Mouse (Mus musculus): ENCODE measurements around the gene Atrip. TPM values are rescaled to one million over a fixed set of nuclear protein-coding genes. Genes with fewer than 3 reads are reported as not detected.

Atrip gene
- total RNA-seq, 2 experiments from 2014 or later: 24.4 to 29.0 TPM

DNA sequence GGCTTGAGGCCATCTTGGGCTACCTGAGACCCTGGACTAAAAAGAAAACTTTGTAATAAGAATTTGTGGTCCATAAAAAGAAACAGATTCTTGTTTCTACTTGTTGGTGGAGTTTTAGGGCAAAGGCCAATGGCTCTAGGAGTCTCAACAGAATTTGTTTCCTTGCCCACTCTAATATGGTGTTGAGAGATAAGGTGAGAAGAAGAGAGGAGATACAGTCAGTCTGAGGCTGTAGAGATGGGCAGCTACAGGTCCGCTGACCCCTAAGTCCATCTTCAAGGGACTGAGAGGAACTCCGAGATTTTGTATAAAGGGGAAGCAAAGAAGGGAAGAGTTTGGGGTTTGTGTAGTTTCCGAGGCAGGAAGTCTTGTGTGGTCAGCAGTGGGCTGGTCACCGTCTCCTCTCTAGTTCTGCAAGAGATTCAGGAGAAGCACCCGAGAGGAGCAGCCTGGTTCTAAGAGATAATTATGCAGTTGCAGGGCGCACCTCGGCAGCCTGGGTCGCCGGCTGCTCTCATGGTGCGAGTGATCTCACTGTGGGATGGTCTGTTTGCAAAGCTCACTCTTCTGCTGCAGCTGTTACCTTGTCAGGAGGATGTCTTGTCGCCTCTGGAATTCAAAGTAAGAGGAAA, 56.8 kb downstream of the Atrip start:
- intact Hi-C loops (cut with DNase I): no loop called here
- no peak for DNase-seq (ENCODE audit: extremely low spot score in 1 of 2, low spot score in 2 of 2)

- intact Hi-C loops (cut with DNase I): no loop called here
- DNase-seq (ENCODE audit: extremely low spot score in 1 of 2, low spot score in 2 of 2): no peak
These were observed 58.5 kb downstream of the Atrip start for GRCm38 (mm10) chr9:109015397-109015796.

DNA sequence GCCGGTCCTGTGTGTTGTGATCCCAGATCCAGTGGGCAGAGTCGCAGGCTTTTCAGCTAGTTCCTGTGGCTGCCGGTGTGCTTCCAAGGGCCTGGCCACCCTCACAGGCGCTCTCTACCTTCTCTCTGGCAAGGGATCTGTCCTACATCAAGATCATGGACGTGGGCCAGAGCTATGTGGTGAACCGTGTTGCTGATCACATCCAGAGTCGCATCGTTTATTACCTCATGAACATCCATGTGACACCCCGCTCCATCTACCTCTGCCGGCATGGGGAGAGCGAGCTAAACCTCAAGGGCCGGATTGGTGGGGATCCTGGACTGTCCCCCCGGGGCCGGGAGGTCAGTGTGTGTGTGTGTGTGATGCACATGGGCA, 63.6 kb downstream of the Atrip start:
- intact Hi-C loops (cut with DNase I): no loop called here

GRCm38 (mm10) chr9:109009636-109010315, 64.1 kb downstream of the Atrip start:
- DNase-seq (ENCODE audit: extremely low spot score in 1 of 2, low spot score in 2 of 2): peak in 1 of 2 experiments; percentile 63
- intact Hi-C loops (cut with DNase I): no loop called here

More for the DNA sequence above, 63.6 kb downstream of the Atrip start:
- DNase-seq (ENCODE audit: extremely low spot score in 1 of 2, low spot score in 2 of 2): no peak

DNA sequence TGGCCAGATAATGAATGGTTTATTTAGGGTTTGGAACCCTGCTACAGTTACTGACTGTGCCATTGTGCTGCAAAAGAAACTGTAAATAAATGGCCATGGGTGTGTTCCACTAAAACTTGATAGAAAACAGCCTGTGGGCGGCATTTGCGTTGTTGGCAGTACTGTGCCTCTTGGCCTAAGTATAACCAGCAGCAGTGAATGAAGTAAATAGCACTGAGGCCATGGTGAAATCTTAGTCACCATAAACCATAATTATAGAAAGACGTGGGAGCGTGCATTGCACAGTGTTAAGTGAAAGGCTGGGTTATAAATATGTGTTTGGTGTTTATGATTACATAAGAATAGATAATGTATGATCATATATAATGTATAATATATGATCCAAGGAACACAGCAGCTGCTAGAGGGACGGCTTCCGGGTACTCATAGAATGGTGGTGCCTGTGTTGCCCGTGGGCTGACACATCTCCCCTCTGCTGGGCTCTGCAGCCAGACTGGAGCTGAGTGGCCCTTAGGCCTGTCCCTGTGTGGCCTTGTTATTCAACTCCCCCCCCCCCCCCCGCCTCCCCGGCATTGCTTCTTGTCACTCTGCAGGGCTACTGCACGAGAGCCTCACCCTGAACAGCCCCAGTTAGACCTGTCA, 64.8 kb downstream of the Atrip start:
- intact Hi-C loops (cut with DNase I): no loop called here
- no peak for DNase-seq (ENCODE audit: extremely low spot score in 1 of 2, low spot score in 2 of 2)

DNA sequence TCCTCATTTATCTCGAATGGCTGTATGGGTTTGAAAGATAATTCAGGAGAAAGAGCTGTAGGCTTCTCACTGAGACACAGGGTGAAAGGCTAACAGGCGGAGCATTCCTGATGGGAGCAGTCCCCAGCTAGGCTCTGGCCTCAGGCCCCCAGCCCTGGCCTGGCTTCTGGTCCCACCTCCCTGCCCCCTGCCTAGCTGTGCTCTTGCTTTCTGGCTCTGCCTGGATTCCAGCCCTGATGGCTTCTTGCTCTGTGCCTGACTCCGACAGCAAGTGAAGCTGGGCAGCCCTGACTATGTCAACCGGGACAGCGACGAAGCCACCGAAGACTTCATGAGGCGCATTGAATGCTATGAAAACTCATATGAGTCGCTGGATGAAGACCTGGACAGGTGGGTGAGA, 65.8 kb downstream of the Atrip start:
- DNase-seq (ENCODE audit: extremely low spot score in 1 of 2, low spot score in 2 of 2): no peak
- intact Hi-C loops (cut with DNase I): no loop called here

Other genes with a start within 250 kb of the Atrip start
- gene Celsr3, start 247.8 kb downstream of the Atrip start, total RNA-seq (2021): 10 to 100 TPM; 57.2 to 62.0 TPM
- gene Slc26a6, start 220.8 kb downstream of the Atrip start, total RNA-seq (2021): 10 to 100 TPM; 35.3 to 41.3 TPM
- not detected for gene Tmem89, start 159.5 kb downstream of the Atrip start, total RNA-seq (2021)
- gene Uqcrc1, start 137.5 kb downstream of the Atrip start, total RNA-seq (2021): 100 to 1,000 TPM; 394 to 398 TPM
- gene Col7a1, start 120.5 kb downstream of the Atrip start, total RNA-seq (2021): 1 to 10 TPM; 5.2 to 6.1 TPM
- gene Ucn2, start 88.1 kb downstream of the Atrip start, total RNA-seq (2021): under 1 TPM; 0.30 to 0.49 TPM
- gene Pfkfb4, start 82.3 kb downstream of the Atrip start, total RNA-seq (2021): 10 to 100 TPM; 19.2 to 25.8 TPM
- 10 to 100 TPM; 46.2 to 56.7 TPM for gene Shisa5, start 35.6 kb downstream of the Atrip start, total RNA-seq (2021)
- gene Trex1, start 14.4 kb downstream of the Atrip start, total RNA-seq (2021): 10 to 100 TPM; 11.4 to 12.1 TPM
- 1 to 10 TPM; 6.4 TPM for gene Ccdc51, start 8.4 kb upstream of the Atrip start, total RNA-seq (2021)
- 100 to 1,000 TPM; 384 to 385 TPM for gene Tma7, start 8.5 kb upstream of the Atrip start, total RNA-seq (2021)
- gene Plxnb1, start 21.3 kb upstream of the Atrip start, total RNA-seq (2021): 10 to 100 TPM; 56.9 to 65.2 TPM
- not detected for gene Fbxw21, start 87.9 kb upstream of the Atrip start, total RNA-seq (2021)
- gene Fbxw13, start 121.9 kb upstream of the Atrip start, total RNA-seq (2021): not detected
- not detected for gene Fbxw20, start 160.6 kb upstream of the Atrip start, total RNA-seq (2021)
- gene Fbxw14, start 213.6 kb upstream of the Atrip start, total RNA-seq (2021): not detected

Measured in left cerebral cortex, postnatal 10 days (tissue).